Mouse (Mus musculus): ENCODE measurements around the gene D230025D16Rik. TPM values are rescaled to one million over a fixed set of nuclear protein-coding genes. Genes with fewer than 3 reads are reported as not detected.

D230025D16Rik gene
- total RNA-seq, 1 experiment: 41.7 TPM

DNA sequence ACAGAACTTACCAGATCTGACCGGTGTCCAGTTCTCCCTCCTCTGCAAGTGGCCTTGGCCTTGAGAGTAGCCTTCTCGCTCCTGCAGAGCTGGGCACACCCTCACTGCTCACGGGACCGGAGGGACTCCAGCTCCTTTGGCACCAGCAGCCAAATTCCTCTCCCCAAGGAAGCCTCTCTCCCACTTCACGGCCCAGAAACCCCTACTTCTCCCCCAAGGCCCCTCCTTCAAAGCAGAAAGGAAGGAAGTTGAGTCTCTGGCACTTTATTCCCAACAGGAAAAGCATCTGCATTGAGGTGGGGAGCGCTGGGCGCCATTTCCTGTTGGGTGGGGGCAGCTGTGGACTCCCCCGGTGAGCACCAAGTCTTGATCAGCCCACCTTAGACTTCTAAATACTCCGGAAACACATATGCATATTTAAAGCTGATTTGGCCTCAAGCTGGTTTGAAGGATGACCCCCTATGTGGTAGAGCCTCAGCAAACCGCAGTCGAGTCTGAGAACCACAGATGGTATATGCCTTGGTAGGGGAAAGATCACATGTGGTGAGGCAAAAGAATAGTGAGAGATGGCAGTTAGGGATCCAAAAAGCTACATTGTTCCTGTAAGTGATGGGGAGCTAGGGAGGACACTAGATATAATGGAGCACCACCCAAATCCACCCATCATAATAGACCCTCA lies 71.1 kb downstream of the D230025D16Rik start, which contains the start of gene Exoc3l:
Gene Exoc3l (minus strand): TSS at position 207 of the 679 bp plus-strand sequence.
- Histone ChIP-seq H3K4me1 (ENCODE audit: control insufficient read depth in 2 of 2, insufficient read depth in 2 of 2, low read length in 2 of 2, poor library complexity in 1 of 2) (peaks cover 2 to 28% of the 10 kb centered on the region in 2 experiments; a peak in 3 of 4 replicates), H3K27ac (ENCODE audit: insufficient read depth, low read depth, low read length, poor library complexity, severe bottlenecking) (peak within 1 kb of the TSS; percentile 50; the same call in 1 of the 2 replicates), H3K9me3 (ENCODE audit: control insufficient read depth, insufficient read depth, low read depth, low read length) (no peaks in the 10 kb centered on the region), H3K9ac (ENCODE audit: insufficient read depth, low read depth, low read length, poor library complexity, severe bottlenecking) (peak within 1 kb of the TSS; percentile 18; the same call in 1 of the 2 replicates), H3K36me3 (ENCODE audit: control insufficient read depth, insufficient read depth, low read length, poor library complexity, severe bottlenecking) (peaks cover 16% of the 10 kb centered on the region), H3K4me3 (ENCODE audit: insufficient read depth in 1 of 2, low read depth in 1 of 2, low read length in 2 of 2, poor library complexity in 1 of 2, severe bottlenecking in 1 of 2) (peak within 1 kb of the TSS; percentile 57 to 93)
- in situ Hi-C loops (cut with MboI; ENCODE audit: low sequenced_read_pairs in 2 of 2, unreplicated experiment in 2 of 2): no loop called here
- no peak for DNase-seq (ENCODE audit: low read depth, low spot score)
- TF ChIP-seq CHD2 (IDR thresholded peaks at IDR 0.05; ENCODE audit: low read depth, low read length): no peak
- TF ChIP-seq ZNF384 (IDR thresholded peaks at IDR 0.05; ENCODE audit: low read depth, low read length): no peak
- TF ChIP-seq MAFK (IDR thresholded peaks at IDR 0.05; ENCODE audit: insufficient read depth, low read depth, low read length): no peak
- no peak for TF ChIP-seq ZC3H11A (IDR thresholded peaks at IDR 0.05; ENCODE audit: borderline replicate concordance, low read depth, low read length)
- TF ChIP-seq HCFC1 (IDR thresholded peaks at IDR 0.05; ENCODE audit: borderline replicate concordance, insufficient read depth, low read length): no peak

DNA sequence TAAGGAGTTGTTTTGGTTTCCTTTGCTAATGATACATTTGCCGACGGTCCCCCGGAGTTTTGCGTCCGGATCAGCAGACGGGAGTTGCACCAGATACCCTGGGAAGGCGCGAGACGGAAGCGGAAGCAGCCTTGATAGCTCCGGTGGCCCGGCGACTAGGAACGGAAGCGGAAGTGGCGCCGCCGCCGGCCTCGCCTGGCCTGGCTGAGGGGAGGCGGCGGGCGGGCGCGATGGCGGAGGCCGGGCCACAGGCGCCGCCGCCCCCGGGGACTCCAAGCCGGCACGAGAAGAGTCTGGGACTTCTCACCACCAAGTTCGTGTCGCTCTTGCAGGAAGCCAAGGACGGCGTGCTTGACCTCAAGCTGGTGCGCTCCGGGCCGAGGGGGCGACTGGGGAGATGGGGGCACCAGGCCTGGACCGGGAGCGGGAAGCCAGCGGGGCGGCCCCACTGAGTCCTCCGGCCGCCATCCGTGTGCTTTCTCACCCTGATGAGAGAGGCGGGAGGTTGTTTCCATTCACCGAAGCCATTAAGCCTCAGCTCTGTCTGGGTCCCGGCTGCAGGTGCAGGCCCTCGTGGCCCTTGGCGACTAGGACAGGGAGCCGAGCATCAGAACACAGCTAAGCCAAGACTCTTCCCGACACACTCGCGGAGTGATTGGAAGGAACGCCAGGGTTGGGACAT lies 72.7 kb downstream of the D230025D16Rik start, which contains the start of gene E2f4:
Gene E2f4 (plus strand): TSS at position 153 of the 682 bp plus-strand sequence.
- peak within 1 kb of the TSS; percentile 45 for H3K27ac ChIP-seq (ENCODE audit: insufficient read depth, low read depth, low read length, poor library complexity, severe bottlenecking)
- no peaks in the 10 kb centered on the region for H3K9me3 ChIP-seq (ENCODE audit: control insufficient read depth, insufficient read depth, low read depth, low read length)
- TF ChIP-seq ZNF384 (IDR thresholded peaks at IDR 0.05; ENCODE audit: low read depth, low read length) (no peak), HCFC1 (IDR thresholded peaks at IDR 0.05; ENCODE audit: borderline replicate concordance, insufficient read depth, low read length) (peak; percentile 64; the same call in 1 of the 2 replicates), CHD2 (IDR thresholded peaks at IDR 0.05; ENCODE audit: low read depth, low read length) (no peak), ZC3H11A (IDR thresholded peaks at IDR 0.05; ENCODE audit: borderline replicate concordance, low read depth, low read length) (no peak)
- peaks cover 29% of the 10 kb centered on the region for H3K36me3 ChIP-seq (ENCODE audit: control insufficient read depth, insufficient read depth, low read length, poor library complexity, severe bottlenecking)
- in situ Hi-C loops (cut with MboI; ENCODE audit: low sequenced_read_pairs in 2 of 2, unreplicated experiment in 2 of 2): no loop called here
- peak within 1 kb of the TSS; percentile 92 to 93 for H3K4me3 ChIP-seq (ENCODE audit: insufficient read depth in 1 of 2, low read depth in 1 of 2, low read length in 2 of 2, poor library complexity in 1 of 2, severe bottlenecking in 1 of 2)
- peak; percentile 75 for DNase-seq (ENCODE audit: low read depth, low spot score)
- H3K4me1 ChIP-seq (ENCODE audit: control insufficient read depth in 2 of 2, insufficient read depth in 2 of 2, low read length in 2 of 2, poor library complexity in 1 of 2): peaks cover 2 to 23% of the 10 kb centered on the region in 2 experiments; a peak in 3 of 4 replicates
- peak within 1 kb of the TSS; percentile 95 for H3K9ac ChIP-seq (ENCODE audit: insufficient read depth, low read depth, low read length, poor library complexity, severe bottlenecking)

DNA sequence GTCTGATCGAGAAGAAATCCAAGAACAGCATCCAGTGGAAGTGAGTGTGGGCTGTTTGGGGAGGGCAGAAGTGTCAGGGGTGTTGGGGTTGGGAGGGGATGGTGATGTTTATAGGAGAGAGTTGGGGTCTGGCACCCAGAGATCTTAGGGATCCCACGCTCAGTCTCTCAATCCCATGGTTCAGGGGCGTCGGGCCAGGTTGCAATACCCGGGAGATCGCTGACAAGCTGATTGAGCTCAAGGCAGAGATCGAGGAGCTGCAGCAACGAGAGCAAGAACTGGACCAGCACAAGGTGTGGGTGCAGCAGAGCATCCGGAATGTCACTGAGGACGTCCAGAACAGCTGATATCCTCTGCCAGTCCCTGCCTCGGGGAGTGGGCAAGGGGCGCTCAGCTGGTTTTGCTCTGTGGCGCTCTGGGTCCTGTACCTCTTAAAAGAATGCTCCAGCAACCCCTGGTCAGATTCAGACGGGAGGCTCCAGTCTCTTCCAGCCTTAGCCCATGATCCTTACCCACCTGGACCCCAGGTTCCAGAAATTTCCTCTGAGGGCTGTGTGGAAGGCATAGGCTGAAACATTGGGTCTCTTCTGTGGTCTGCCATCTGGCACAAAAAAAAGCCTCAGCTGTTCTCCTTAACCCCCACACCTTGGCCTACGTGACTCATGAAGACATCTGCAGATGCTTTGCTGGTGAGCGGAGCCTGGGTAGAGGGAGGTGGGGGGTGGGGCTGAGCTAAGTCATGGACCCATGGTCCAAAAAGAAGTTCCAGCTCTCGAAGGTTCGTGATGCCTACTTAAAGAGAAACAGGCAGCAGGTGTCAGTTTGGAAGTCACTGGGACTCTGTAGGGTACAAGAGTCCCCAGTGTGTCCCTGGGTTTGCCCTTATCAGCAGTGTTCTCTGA lies 73.7 kb downstream of the D230025D16Rik start:
- Histone ChIP-seq H3K4me1 (ENCODE audit: control insufficient read depth in 2 of 2, insufficient read depth in 2 of 2, low read length in 2 of 2, poor library complexity in 1 of 2) (peaks cover 2 to 20% of the 10 kb centered on the region in 2 experiments; a peak in 3 of 4 replicates), H3K9ac (ENCODE audit: insufficient read depth, low read depth, low read length, poor library complexity, severe bottlenecking) (peak overlapping the region; percentile 95), H3K4me3 (ENCODE audit: insufficient read depth in 1 of 2, low read depth in 1 of 2, low read length in 2 of 2, poor library complexity in 1 of 2, severe bottlenecking in 1 of 2) (peak overlapping the region; percentile 92 to 93), H3K27ac (ENCODE audit: insufficient read depth, low read depth, low read length, poor library complexity, severe bottlenecking) (peak overlapping the region; percentile 45; the same call in 1 of the 2 replicates), H3K36me3 (ENCODE audit: control insufficient read depth, insufficient read depth, low read length, poor library complexity, severe bottlenecking) (peaks cover 34% of the 10 kb centered on the region), H3K9me3 (ENCODE audit: control insufficient read depth, insufficient read depth, low read depth, low read length) (no peaks in the 10 kb centered on the region)
- DNase-seq (ENCODE audit: low read depth, low spot score): no peak
- TF ChIP-seq MAFK (IDR thresholded peaks at IDR 0.05; ENCODE audit: insufficient read depth, low read depth, low read length) (no peak), ZNF384 (IDR thresholded peaks at IDR 0.05; ENCODE audit: low read depth, low read length) (no peak), ZC3H11A (IDR thresholded peaks at IDR 0.05; ENCODE audit: borderline replicate concordance, low read depth, low read length) (no peak), HCFC1 (IDR thresholded peaks at IDR 0.05; ENCODE audit: borderline replicate concordance, insufficient read depth, low read length) (no peak), CHD2 (IDR thresholded peaks at IDR 0.05; ENCODE audit: low read depth, low read length) (no peak)
- in situ Hi-C loops (cut with MboI; ENCODE audit: low sequenced_read_pairs in 2 of 2, unreplicated experiment in 2 of 2): no loop called here

DNA sequence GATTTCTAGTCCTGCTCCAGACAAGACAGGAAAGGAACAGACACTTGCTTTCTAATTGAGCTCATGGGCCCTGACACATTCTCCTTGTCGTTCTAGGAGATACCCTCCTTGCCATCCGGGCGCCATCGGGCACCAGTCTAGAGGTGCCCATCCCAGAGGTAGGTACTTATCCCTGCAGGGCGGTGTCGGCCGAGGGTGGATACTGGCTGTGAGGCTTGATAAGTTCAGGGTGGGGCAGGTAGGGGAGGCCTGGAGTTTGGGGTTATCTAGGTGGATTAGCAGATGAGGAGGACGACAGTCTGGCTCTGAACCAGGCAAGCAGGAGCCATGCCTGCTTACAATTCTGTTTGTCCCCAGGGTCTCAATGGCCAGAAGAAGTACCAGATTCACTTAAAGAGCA lies 75.0 kb downstream of the D230025D16Rik start:
- Histone ChIP-seq H3K36me3 (ENCODE audit: control insufficient read depth, insufficient read depth, low read length, poor library complexity, severe bottlenecking) (peaks cover 48% of the 10 kb centered on the region), H3K4me3 (ENCODE audit: insufficient read depth in 1 of 2, low read depth in 1 of 2, low read length in 2 of 2, poor library complexity in 1 of 2, severe bottlenecking in 1 of 2) (no peak overlapping the region), H3K27ac (ENCODE audit: insufficient read depth, low read depth, low read length, poor library complexity, severe bottlenecking) (no peak overlapping the region), H3K9ac (ENCODE audit: insufficient read depth, low read depth, low read length, poor library complexity, severe bottlenecking) (no peak overlapping the region), H3K9me3 (ENCODE audit: control insufficient read depth, insufficient read depth, low read depth, low read length) (no peaks in the 10 kb centered on the region), H3K4me1 (ENCODE audit: control insufficient read depth in 2 of 2, insufficient read depth in 2 of 2, low read length in 2 of 2, poor library complexity in 1 of 2) (peaks cover 2 to 28% of the 10 kb centered on the region in 2 experiments; a peak in 2 of 4 replicates)
- in situ Hi-C loops (cut with MboI; ENCODE audit: low sequenced_read_pairs in 2 of 2, unreplicated experiment in 2 of 2): no loop called here
- TF ChIP-seq MAFK (IDR thresholded peaks at IDR 0.05; ENCODE audit: insufficient read depth, low read depth, low read length) (no peak), ZC3H11A (IDR thresholded peaks at IDR 0.05; ENCODE audit: borderline replicate concordance, low read depth, low read length) (no peak), ZNF384 (IDR thresholded peaks at IDR 0.05; ENCODE audit: low read depth, low read length) (no peak), CHD2 (IDR thresholded peaks at IDR 0.05; ENCODE audit: low read depth, low read length) (no peak), HCFC1 (IDR thresholded peaks at IDR 0.05; ENCODE audit: borderline replicate concordance, insufficient read depth, low read length) (no peak)
- no peak for DNase-seq (ENCODE audit: low read depth, low spot score)

Other genes with a start within 250 kb of the D230025D16Rik start
- not detected in 2 replicates for gene Ces2h, start 224.3 kb upstream of the D230025D16Rik start, total RNA-seq (2012; rRNA removed)
- gene Ces3a, start 176.5 kb upstream of the D230025D16Rik start, total RNA-seq (2012; rRNA removed): not detected in 2 replicates
- not detected in 2 replicates for gene Ces3b, start 141.4 kb upstream of the D230025D16Rik start, total RNA-seq (2012; rRNA removed)
- gene Ces4a, start 93.3 kb upstream of the D230025D16Rik start, total RNA-seq (2012; rRNA removed): not detected in 2 replicates
- 36.2 and 47.0 TPM in 2 replicates for gene Cbfb, start 54.5 kb upstream of the D230025D16Rik start, total RNA-seq (2012; rRNA removed)
- 2.5 and 2.8 TPM in 2 replicates for gene B3gnt9, start 30.0 kb downstream of the D230025D16Rik start, total RNA-seq (2012; rRNA removed)
- 6.2 and 7.6 TPM in 2 replicates for gene Tradd, start 39.5 kb downstream of the D230025D16Rik start, total RNA-seq (2012; rRNA removed)
- gene Fbxl8, start 39.5 kb downstream of the D230025D16Rik start, total RNA-seq (2012; rRNA removed): 1.2 and 2.3 TPM in 2 replicates
- 0.21 and 0.45 TPM in 2 replicates for gene Hsf4, start 44.7 kb downstream of the D230025D16Rik start, total RNA-seq (2012; rRNA removed)
- 0.85 and 1.0 TPM in 2 replicates for gene Nol3, start 51.0 kb downstream of the D230025D16Rik start, total RNA-seq (2012; rRNA removed)
- gene 4931428F04Rik, start 64.7 kb downstream of the D230025D16Rik start, total RNA-seq (2012; rRNA removed): 3.9 and 4.2 TPM in 2 replicates
- 22.0 and 33.5 TPM in 2 replicates for gene Exoc3l, start 71.0 kb downstream of the D230025D16Rik start, total RNA-seq (2012; rRNA removed)
- gene E2f4, start 72.5 kb downstream of the D230025D16Rik start, total RNA-seq (2012; rRNA removed): 66.8 and 67.1 TPM in 2 replicates
- gene Elmo3, start 80.5 kb downstream of the D230025D16Rik start, total RNA-seq (2012; rRNA removed): 3.5 and 4.3 TPM in 2 replicates
- 2.5 and 2.8 TPM in 2 replicates for gene Lrrc29, start 101.1 kb downstream of the D230025D16Rik start, total RNA-seq (2012; rRNA removed)
- 123 and 133 TPM in 2 replicates for gene Tmem208, start 101.2 kb downstream of the D230025D16Rik start, total RNA-seq (2012; rRNA removed)
- 9.1 and 12.7 TPM in 2 replicates for gene Fhod1, start 122.8 kb downstream of the D230025D16Rik start, total RNA-seq (2012; rRNA removed)
- gene Slc9a5, start 123.7 kb downstream of the D230025D16Rik start, total RNA-seq (2012; rRNA removed): 5.8 and 11.7 TPM in 2 replicates
- gene Plekhg4, start 148.1 kb downstream of the D230025D16Rik start, total RNA-seq (2012; rRNA removed): 3.0 and 3.1 TPM in 2 replicates
- 0.18 and 0.37 TPM in 2 replicates for gene Kctd19, start 188.4 kb downstream of the D230025D16Rik start, total RNA-seq (2012; rRNA removed)
- gene Lrrc36, start 188.4 kb downstream of the D230025D16Rik start, total RNA-seq (2012; rRNA removed): 0.13 TPM in 1 of 2 replicates, not detected in the other
- gene Tppp3, start 246.4 kb downstream of the D230025D16Rik start, total RNA-seq (2012; rRNA removed): 16.7 and 17.3 TPM in 2 replicates

All from ES-E14 (cell line).